ENCODE assay signal across 11 mouse cellular contexts in genomic region chr4:86897411-86897810, GRCm38 (mm10). TPM values are rescaled to one million over a fixed set of nuclear protein-coding genes. Genes with fewer than 3 reads are reported as not detected.
DNase-seq lines count a peak whose midpoint lies in the region; ATAC-seq and TF ChIP-seq lines count a peak whose summit lies in the region.
"Had no signal": no experiment of that assay in that cellular context is flagged by ENCODE, and none has a peak within 500 bp of the region (broad histone marks: within the 10 kb centered on the region; RNA-seq: fewer than 3 reads in every experiment).

No protein-coding gene starts in this region.

- peak overlapping the region; percentile 62 for H3K27ac ChIP-seq in gastrocnemius, adult 2 months
- H3K27ac ChIP-seq in heart, embryonic 12.5 days (ENCODE audit: poor library complexity, severe bottlenecking): peak overlapping the region; percentile 86
- H3K27ac ChIP-seq in liver, embryonic 16.5 days (ENCODE audit: low read length): no peak overlapping the region; the same call in 1 of the 2 replicates

- no peaks in the 10 kb centered on the region for H3K27me3 ChIP-seq in heart, embryonic 12.5 days (replicated peaks)
- no peaks in the 10 kb centered on the region for H3K27me3 ChIP-seq in liver, embryonic 16.5 days (ENCODE audit: control insufficient read depth, insufficient read depth, low read depth, low read length)

- no peak for TF ChIP-seq CTCF in gastrocnemius, adult 2 months (IDR thresholded peaks at IDR 0.05)

- peak; percentile 44 for DNase-seq in gastrocnemius, adult 2 months
- no peak for DNase-seq in gastrocnemius, postnatal 4 days (ENCODE audit: low spot score in 2 of 2)
- peak; percentile 23 to 37 for DNase-seq in adrenal gland, adult 18-20 months (ENCODE audit: low spot score in 2 of 2)
- DNase-seq in T-cell, adult 2 months (ENCODE audit: low spot score): no peak
- DNase-seq: cerebellum, postnatal 36 days; thymus, postnatal 36 days had no signal

- intact Hi-C loops in gastrocnemius, adult 2 months (cut with DNase I): no loop called here

- 0 out of 2 replicates have a peak, but pooled peaks have one; percentile 43 for ATAC-seq in heart, embryonic 12.5 days (ENCODE audit: insufficient number of reproducible peaks, low FRiP score)
- peak; percentile 87 for ATAC-seq in liver, embryonic 16.5 days (ENCODE audit: low read depth)
- no peak for ATAC-seq in erythroblast, adult 5-6 weeks (replicated peaks; ENCODE audit: low FRiP score, poor library complexity, severe bottlenecking)
- no peak for ATAC-seq in monocyte, adult 5-6 weeks (replicated peaks; ENCODE audit: insufficient number of reproducible peaks, low FRiP score, low TSS enrichment, poor library complexity, severe bottlenecking)

- no peaks in the 10 kb centered on the region for H3K9me3 ChIP-seq in heart, embryonic 12.5 days (replicated peaks)
- H3K9me3 ChIP-seq in liver, embryonic 16.5 days (replicated peaks; ENCODE audit: control insufficient read depth, low read length): no peaks in the 10 kb centered on the region
- H3K9me3 ChIP-seq: G1E had no signal

- no peak overlapping the region for H3K4me3 ChIP-seq in gastrocnemius, adult 2 months
- no peak overlapping the region for H3K4me3 ChIP-seq in heart, embryonic 12.5 days
- no peak overlapping the region for H3K4me3 ChIP-seq in liver, embryonic 16.5 days (ENCODE audit: low read depth, low read length)

- H3K9ac ChIP-seq in heart, embryonic 12.5 days: no peak overlapping the region
- no peak overlapping the region for H3K9ac ChIP-seq in liver, embryonic 16.5 days (ENCODE audit: low read depth, low read length)

- H3K4me1 ChIP-seq in heart, embryonic 12.5 days (replicated peaks): peaks cover 30% of the 10 kb centered on the region
- H3K4me1 ChIP-seq in liver, embryonic 16.5 days (ENCODE audit: control insufficient read depth, low read depth, low read length): peaks cover 2% of the 10 kb centered on the region; the same call in 1 of the 2 replicates

- 0 out of 2 replicates have a peak, but pooled peaks cover 5% of the 10 kb centered on the region for H3K36me3 ChIP-seq in heart, embryonic 12.5 days
- no peaks in the 10 kb centered on the region for H3K36me3 ChIP-seq in liver, embryonic 16.5 days (ENCODE audit: control insufficient read depth, insufficient read depth)
- H3K36me3 ChIP-seq: G1E had no signal

- no peak overlapping the region for H3K4me2 ChIP-seq in heart, embryonic 12.5 days
- H3K4me2 ChIP-seq in liver, embryonic 16.5 days (ENCODE audit: low read depth, low read length): no peak overlapping the region

- WGBS in heart, embryonic 12.5 days: 53% methylated on average over 7 of the region's 7 CpGs
- 50% methylated on average over 7 of the region's 7 CpGs for WGBS in liver, embryonic 16.5 days (ENCODE audit: insufficient replicate concordance)

RNA-seq across cellular contexts. Expression of gene Acer2, which starts 23.2 kb away (rescaled TPM):
- 1 to 10 TPM; 1.9 to 2.1 TPM for total RNA-seq in gastrocnemius, adult 2 months (2021)
- total RNA-seq in gastrocnemius, postnatal 4 days (2021): 1 to 10 TPM; 1.9 to 2.8 TPM
- 10 to 100 TPM; 20.5 to 36.3 TPM for total RNA-seq in adrenal gland, adult 18-20 months (2021)
- 36.0 and 40.9 TPM in 2 replicates for polyA plus RNA-seq in heart, embryonic 12.5 days (2016; fragmentation: Nextera tagmentation; extraction: Ambion mirVana)
- polyA plus RNA-seq in liver, embryonic 16.5 days (2015; fragmentation: Nextera tagmentation; extraction: Ambion mirVana): 7.9 and 10.1 TPM in 2 replicates
- total RNA-seq in erythroblast, adult 5-6 weeks (2015; ENCODE audit: low replicate concordance): not detected in 2 replicates
- 0.43 and 1.3 TPM in 2 replicates for total RNA-seq in erythroblast, adult 5-6 weeks (2017; ENCODE audit: low replicate concordance)
- total RNA-seq in monocyte, adult 5-6 weeks (2017): 0.64 to 5.0 TPM (median 1.8 TPM) in 3 replicates
- polyA plus RNA-seq: G1E had no signal

RNA-seq across cellular contexts. Expression of gene Rps6, which starts 40.2 kb away (rescaled TPM):
- 100 to 1,000 TPM; 393 to 501 TPM for total RNA-seq in gastrocnemius, adult 2 months (2021)
- total RNA-seq in gastrocnemius, postnatal 4 days (2021): 100 to 1,000 TPM; 808 to 874 TPM
- total RNA-seq in adrenal gland, adult 18-20 months (2021): 100 to 1,000 TPM; 850 to 888 TPM
- 458 and 459 TPM in 2 replicates for polyA plus RNA-seq in heart, embryonic 12.5 days (2016; fragmentation: Nextera tagmentation; extraction: Ambion mirVana)
- 367 and 434 TPM in 2 replicates for polyA plus RNA-seq in liver, embryonic 16.5 days (2015; fragmentation: Nextera tagmentation; extraction: Ambion mirVana)
- 866 and 945 TPM in 2 replicates for total RNA-seq in erythroblast, adult 5-6 weeks (2015; ENCODE audit: low replicate concordance)
- 159 and 357 TPM in 2 replicates for total RNA-seq in erythroblast, adult 5-6 weeks (2017; ENCODE audit: low replicate concordance)
- total RNA-seq in monocyte, adult 5-6 weeks (2017): 692 to 1,143 TPM (median 1,088 TPM) in 3 replicates

Comparison
In these comparisons a context has a peak if more than half of its experiments do, and no peak if none do; other contexts are left out.
1. DNase-seq: peak in gastrocnemius, adult 2 months (single experiment) and adrenal gland, adult 18-20 months (2 of 2); none in gastrocnemius, postnatal 4 days (0 of 2) and T-cell, adult 2 months (single experiment).
2. ATAC-seq: peak in heart, embryonic 12.5 days (single experiment) and liver, embryonic 16.5 days (single experiment); none in erythroblast, adult 5-6 weeks (single experiment) and monocyte, adult 5-6 weeks (single experiment).